Mouse (Mus musculus): ENCODE data around the gene Rhbdf1.

Gene Rhbdf1

DNA sequence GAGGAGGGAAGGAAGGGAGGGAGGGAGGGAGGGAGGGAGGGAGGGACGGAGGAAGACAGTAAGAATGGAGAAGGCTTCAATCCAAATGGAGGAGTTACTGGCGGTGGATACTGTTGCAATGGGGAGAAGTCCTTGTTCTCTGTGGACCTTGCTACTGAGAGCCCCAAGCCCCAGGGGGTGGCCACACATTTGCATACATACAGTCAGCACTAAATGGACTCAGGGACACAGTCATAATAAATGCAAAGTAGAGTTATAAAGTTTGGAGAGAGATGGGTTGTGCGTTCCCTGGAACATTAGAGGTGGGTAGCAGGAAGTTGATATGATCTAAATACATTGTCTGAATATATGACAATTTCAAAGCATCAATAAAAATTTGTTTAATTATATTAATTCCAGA is 36.1 kb downstream of the Rhbdf1 start:
- no peak for DNase-seq

DNA sequence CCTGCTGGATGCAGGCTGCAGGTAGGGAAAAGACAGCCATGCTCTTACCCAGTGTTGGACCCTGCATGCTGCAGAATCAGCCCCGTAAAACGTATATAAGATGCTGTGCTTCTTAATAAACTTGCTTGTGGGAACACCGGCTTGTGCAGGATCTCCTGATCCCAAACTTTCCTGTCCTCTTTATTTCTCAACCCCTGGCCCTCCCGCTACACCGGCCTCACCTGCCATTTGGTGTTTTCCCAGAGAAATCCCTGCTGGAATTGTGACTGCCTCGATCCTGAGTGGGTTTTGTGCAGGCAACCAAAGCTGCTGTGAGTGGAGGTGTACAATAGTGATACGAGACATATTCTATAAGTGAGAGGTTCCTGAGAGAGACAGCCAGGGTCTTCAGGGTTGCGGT is 37.6 kb downstream of the Rhbdf1 start:
- no peak for DNase-seq

DNA sequence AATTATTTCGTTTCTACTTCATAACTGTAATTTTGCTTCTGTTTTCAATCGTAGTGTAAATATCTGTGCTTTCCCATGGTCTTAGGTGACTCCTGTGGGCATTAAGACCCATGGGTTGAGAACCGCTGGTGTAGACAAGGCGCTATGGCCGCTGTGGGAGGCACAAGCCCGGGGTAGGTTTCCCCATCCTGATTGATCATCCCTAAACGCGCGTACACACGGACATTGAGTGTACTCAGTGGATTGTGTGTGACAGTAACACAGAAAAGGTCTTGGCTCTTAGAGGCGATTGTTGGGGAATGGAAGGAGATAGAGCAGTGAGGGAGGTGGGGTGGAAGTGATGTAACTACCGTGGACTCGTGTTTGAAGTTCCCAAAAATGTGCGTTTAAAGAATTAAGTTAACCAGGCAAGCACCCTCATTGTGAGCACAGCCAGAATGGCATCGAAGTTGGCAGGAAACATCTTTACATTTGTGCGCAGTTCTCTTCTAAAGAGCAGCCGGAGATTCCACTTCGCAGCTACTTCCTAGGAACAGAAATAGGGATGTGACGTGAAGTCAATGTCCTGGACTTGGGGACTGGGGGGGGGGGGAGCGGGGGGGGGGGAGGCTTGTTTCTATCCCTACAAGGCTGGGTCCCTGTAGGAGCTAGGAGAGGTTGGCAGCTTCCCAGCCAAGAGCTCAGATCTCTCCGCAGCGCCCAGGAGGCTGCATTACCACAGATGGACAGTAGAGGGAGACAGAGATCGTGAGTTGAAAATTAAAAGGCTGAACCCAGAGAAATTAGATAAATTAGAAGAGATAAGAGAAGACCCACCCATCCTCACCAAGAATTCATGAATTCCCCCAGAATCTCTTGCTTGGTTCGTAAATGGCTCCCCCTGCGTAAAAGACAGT is 39.9 kb downstream of the Rhbdf1 start:
- DNase-seq: peak; percentile 82

DNA sequence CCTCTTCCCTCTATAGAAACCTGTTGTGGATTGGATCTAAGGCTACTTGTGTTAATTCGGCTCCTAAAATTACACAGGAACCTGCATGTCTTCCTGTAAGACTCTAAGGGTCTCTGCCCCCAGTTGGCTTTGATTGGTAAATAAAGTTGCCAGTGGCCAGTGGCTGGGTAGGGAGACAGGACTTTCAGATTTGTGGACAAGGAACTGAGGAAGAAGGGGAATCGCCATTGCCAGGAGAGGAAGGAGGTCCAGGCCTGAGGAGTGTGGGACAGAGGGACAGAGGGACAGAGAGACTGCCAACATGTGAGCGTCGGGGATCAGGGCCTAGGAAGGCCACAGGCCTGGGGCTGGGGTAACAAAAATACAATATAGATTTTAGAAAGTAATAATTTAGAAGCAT is 40.9 kb downstream of the Rhbdf1 start:
- no peak for DNase-seq

DNA sequence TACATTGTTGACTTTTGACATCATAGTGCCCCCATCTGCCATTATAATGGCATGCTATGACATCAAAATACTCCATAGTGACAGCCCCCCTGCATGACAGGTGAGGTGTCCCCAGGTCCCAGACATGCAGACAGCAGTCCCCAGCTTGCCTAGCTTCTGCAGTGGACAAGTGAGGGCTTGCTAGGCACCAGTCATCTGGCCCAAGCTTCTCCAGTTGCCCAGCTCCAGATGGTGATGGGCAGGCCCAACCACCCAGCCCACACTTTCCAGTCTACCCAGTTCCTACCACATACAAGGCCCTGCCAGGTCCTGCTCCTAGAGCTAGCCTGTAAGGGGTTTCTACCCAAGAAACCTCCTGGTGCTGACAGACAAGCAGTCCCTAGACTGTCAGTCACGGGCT is 43.6 kb downstream of the Rhbdf1 start:
- DNase-seq: no peak

DNA sequence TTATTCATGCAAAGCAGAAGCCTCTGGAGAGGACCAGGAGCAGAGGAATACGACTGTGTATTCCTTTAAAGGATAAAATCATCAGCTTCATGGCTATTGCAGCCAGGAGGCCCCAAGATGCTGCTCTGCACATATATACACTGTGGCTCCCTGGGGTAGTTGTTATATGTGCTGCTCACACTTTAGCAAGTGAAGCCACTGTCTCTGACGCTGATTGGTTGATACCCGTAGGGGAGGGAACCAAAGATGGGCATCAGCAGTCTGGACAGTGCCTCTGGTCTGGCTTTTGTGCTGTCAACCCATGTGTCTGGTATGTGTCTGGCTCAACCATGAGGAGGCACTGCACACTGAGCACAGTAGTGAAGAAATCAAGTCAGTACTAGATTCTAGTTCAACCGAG is 55.4 kb downstream of the Rhbdf1 start:
- no peak for DNase-seq

DNA sequence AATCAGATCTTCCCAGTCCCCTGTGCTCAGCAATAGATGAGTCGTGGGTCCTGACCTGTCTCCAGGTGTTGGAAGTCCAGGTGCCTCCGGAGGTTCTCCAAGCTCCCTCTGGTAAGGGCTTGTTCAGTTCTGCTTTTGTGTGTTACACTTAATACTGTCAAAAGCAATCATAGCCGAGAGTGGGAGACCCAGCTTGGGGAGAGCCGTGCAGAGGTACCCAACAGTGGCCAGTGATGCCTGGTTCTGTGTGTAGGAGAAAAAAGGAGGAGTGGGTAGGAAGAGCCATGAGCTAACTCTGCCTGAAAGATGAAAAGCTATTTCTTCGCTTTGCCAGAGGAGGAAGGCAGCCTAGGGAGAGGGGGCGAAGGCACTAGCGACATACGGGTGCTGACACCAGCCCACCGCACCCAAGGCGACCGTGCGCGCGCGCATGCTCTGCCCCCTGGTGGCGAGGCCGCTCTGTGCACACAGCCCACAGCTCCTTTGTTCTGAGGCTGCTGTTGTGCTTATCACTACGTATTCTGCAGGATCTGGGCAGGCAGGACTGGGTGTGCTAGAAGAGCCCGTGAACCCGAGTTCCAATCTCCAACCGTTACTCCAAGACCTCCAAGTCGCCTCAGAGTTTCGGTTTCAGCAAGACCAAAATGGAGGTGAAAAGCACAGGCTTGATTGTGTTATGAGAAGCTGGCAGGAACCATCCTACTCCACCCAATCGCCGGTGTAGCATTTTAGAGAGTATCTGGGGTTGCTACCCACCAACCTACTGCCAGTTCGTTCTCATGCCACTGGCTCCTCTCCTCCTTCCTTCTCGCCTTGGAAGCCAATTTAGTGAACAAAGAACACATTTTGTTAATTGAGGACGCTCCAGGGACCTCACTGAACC is 59.9 kb downstream of the Rhbdf1 start:
- peak; percentile 85 for DNase-seq

DNA sequence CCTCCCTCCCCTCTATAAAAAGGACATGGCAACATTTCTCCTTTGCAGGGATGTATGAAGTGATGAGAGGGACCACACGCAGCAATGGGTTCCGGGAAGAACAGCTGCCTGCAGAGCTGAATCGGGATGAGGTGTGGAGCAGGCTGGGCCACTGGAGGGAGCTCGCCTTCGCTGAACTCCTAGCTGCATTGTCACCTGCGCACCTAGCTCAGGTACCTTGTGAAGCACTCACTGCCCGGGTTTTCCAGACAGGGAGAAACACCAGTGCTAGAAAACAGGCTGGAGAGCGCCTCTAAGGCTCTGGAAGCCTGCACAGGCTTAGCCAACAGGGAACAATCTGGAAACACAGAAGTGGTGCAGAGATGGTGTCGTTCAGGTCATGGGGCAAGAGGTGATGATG is 60.6 kb downstream of the Rhbdf1 start:
- peak; percentile 29 for DNase-seq

DNA sequence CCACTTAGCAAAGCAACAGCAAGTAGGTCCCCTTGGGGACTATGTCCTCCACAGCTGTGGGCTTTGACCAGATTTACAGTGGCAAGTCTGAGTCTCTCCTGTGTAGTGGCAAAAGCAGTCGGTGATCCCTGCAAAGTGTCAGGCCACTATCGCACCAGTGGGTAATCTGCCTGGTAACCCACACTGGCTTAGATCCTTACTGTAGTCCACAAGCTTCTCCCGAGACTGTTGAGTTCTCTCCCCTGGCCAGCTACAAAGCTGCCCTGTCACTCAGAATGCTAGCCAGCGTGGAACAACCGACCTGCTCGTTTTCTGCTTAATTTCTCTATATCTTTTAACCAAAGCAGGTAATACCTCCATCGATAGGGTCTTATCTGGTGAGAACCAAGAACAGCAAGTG is 61.8 kb downstream of the Rhbdf1 start:
- no peak for DNase-seq
